Mouse (Mus musculus) small intestine, adult 2 months (tissue): ENCODE measurements around the gene Lrrtm1. TPM values are rescaled to one million over a fixed set of nuclear protein-coding genes. Genes with fewer than 3 reads are reported as not detected.

Experiments
- H3K27ac ChIP-seq: fragments of 200-500 bp; 2 replicates; pipeline ENCODE4 v1.5.1; 2012; ENCODE audit warnings: low read depth, low read length, control low read depth, inconsistent platforms; ENCODE audit not compliant: insufficient read depth
- H3K27me3 ChIP-seq: fragments of 200-500 bp; 2 replicates; pipeline ENCODE4 v1.6.1; 2012; ENCODE audit warnings: mild to moderate bottlenecking, moderate library complexity, low read length, inconsistent platforms; ENCODE audit not compliant: control insufficient read depth, insufficient read depth
- H3K36me3 ChIP-seq: fragments of 200-500 bp; 2 replicates; pipeline ENCODE4 v1.6.1; 2012; ENCODE audit warnings: mild to moderate bottlenecking, low read length, control low read depth, inconsistent platforms; ENCODE audit not compliant: control insufficient read depth, insufficient read depth
- H3K4me1 ChIP-seq: fragments of 200-500 bp; 2 replicates; pipeline ENCODE4 v1.6.1; 2012; ENCODE audit warnings: low read length, inconsistent platforms, mixed read lengths; ENCODE audit not compliant: control insufficient read depth, insufficient read depth, insufficient read length
- H3K4me3 ChIP-seq: fragments of 200-500 bp; 2 replicates; pipeline ENCODE4 v1.5.1; 2012; ENCODE audit warnings: low read depth, mild to moderate bottlenecking, control low read depth, inconsistent platforms, low read length, moderate library complexity
- CTCF ChIP-seq: fragments of 200-500 bp; IDR thresholded peaks from 2 replicates; pipeline ENCODE4 v1.5.1; 2012; ENCODE audit warnings: low read depth, mild to moderate bottlenecking, control low read depth, inconsistent platforms, low read length, moderate library complexity, mixed read lengths; ENCODE audit not compliant: insufficient replicate concordance, insufficient read length; ENCODE audit errors: extremely low read depth
- POLR2A ChIP-seq: fragments of 200-500 bp; IDR thresholded peaks from 2 replicates; pipeline ENCODE4 v1.6.1; 2012; ENCODE audit warnings: low read depth, mild to moderate bottlenecking, control low read depth, inconsistent platforms, low read length, moderate library complexity
- whole genome bisulfite sequencing: fragments of 180-500 bp; shearing (Covaris S2); methylation state at CpG from one replicate; pipeline ENCODE4 v1.1.7; 2018; 5-methylcytosine and 5-hydroxymethylcytosine counted together
- polyA plus RNA-seq: library from polyadenylated mRNA; depleted of rRNA; stranded (reverse); fragments of >200 nt; gene quantifications from 2 replicates; pipeline ENCODE4 v1.2.3, GENCODE M21; 2012

Lrrtm1 gene
- polyA plus RNA-seq, 1 experiment: 0.20 TPM

GRCm38 (mm10) chr6:77218875-77219274, 23.6 kb upstream of the Lrrtm1 start:
- no peak overlapping the region for H3K4me3 ChIP-seq
- H3K36me3 ChIP-seq: no peaks in the 10 kb centered on the region
- TF ChIP-seq CTCF (no peak), POLR2A (no peak)
- H3K27ac ChIP-seq: no peak overlapping the region
- no peaks in the 10 kb centered on the region for H3K27me3 ChIP-seq
- no peaks in the 10 kb centered on the region for H3K4me1 ChIP-seq

GRCm38 (mm10) chr6:77220776-77221175, 21.7 kb upstream of the Lrrtm1 start:
- WGBS: 69% methylated on average over 4 of the region's 4 CpGs
- H3K4me1 ChIP-seq: no peaks in the 10 kb centered on the region
- no peak overlapping the region for H3K27ac ChIP-seq
- H3K36me3 ChIP-seq: no peaks in the 10 kb centered on the region
- no peak overlapping the region for H3K4me3 ChIP-seq
- TF ChIP-seq CTCF (no peak), POLR2A (no peak)
- no peaks in the 10 kb centered on the region for H3K27me3 ChIP-seq

- H3K4me3 ChIP-seq: no peak overlapping the region
- H3K27me3 ChIP-seq: no peaks in the 10 kb centered on the region
- no peaks in the 10 kb centered on the region for H3K36me3 ChIP-seq
- no peak for TF ChIP-seq POLR2A
- no peak for TF ChIP-seq CTCF
- H3K27ac ChIP-seq: no peak overlapping the region
- WGBS: 78% methylated on average over 16 of the region's 16 CpGs
- no peaks in the 10 kb centered on the region for H3K4me1 ChIP-seq
These were observed 19.4 kb upstream of the Lrrtm1 start for GRCm38 (mm10) chr6:77222849-77223638.

- TF ChIP-seq POLR2A: no peak
- TF ChIP-seq CTCF: no peak
- H3K4me1 ChIP-seq: no peaks in the 10 kb centered on the region
- H3K4me3 ChIP-seq: no peak overlapping the region
- no peaks in the 10 kb centered on the region for H3K36me3 ChIP-seq
- H3K27ac ChIP-seq: no peak overlapping the region
- WGBS: 6% methylated on average over 1 of the region's 1 CpGs
- H3K27me3 ChIP-seq: no peaks in the 10 kb centered on the region; the same call in none of the 2 replicates
These were observed 2.1 kb upstream of the Lrrtm1 start for GRCm38 (mm10) chr6:77240426-77240825.

- 2% methylated on average over 43 of the region's 43 CpGs for WGBS
- H3K4me3 ChIP-seq: no peak overlapping the region
- TF ChIP-seq POLR2A: no peak
- no peak for TF ChIP-seq CTCF
- H3K27me3 ChIP-seq: no peaks in the 10 kb centered on the region; the same call in none of the 2 replicates
- no peak overlapping the region for H3K27ac ChIP-seq
- H3K36me3 ChIP-seq: no peaks in the 10 kb centered on the region
- no peaks in the 10 kb centered on the region for H3K4me1 ChIP-seq
These were observed 1.2 kb downstream of the Lrrtm1 start for GRCm38 (mm10) chr6:77243541-77244231.

GRCm38 (mm10) chr6:77253480-77253879, 11.0 kb downstream of the Lrrtm1 start:
- TF ChIP-seq CTCF: no peak
- TF ChIP-seq POLR2A: no peak
- 76% methylated on average over 5 of the region's 5 CpGs for WGBS

GRCm38 (mm10) chr6:77256348-77256747, 13.9 kb downstream of the Lrrtm1 start:
- Histone ChIP-seq H3K4me3 (no peak overlapping the region), H3K4me1 (no peaks in the 10 kb centered on the region), H3K27me3 (no peaks in the 10 kb centered on the region), H3K36me3 (no peaks in the 10 kb centered on the region), H3K27ac (no peak overlapping the region)
- TF ChIP-seq POLR2A: no peak
- no peak for TF ChIP-seq CTCF
- 88% methylated on average over 4 of the region's 4 CpGs for WGBS

More at GRCm38 (mm10) chr6:77253480-77253879, 11.0 kb downstream of the Lrrtm1 start:
- H3K36me3 ChIP-seq: no peaks in the 10 kb centered on the region
- no peaks in the 10 kb centered on the region for H3K4me1 ChIP-seq
- H3K4me3 ChIP-seq: no peak overlapping the region
- no peak overlapping the region for H3K27ac ChIP-seq
- H3K27me3 ChIP-seq: no peaks in the 10 kb centered on the region
